Mouse (Mus musculus) heart, embryonic 16.5 days (tissue): ENCODE results near the gene Palld. TPM values are rescaled to one million over a fixed set of nuclear protein-coding genes. Genes with fewer than 3 reads are reported as not detected.

Source experiments
- ATAC-seq: fragments of 200-750 bp; cut with Nextera tagmentation; replicated peaks from 2 replicates; pipeline ENCODE4 v1.8.0; 2017; ENCODE audit warnings: moderate number of reproducible peaks; ENCODE audit not compliant: insufficient read depth, low FRiP score; ENCODE audit errors: extremely low read depth
- H3K27ac ChIP-seq: fragments of 300-500 bp; sonication (generic); 2 replicates; pipeline ENCODE4 v1.5.1; 2014; ENCODE audit warnings: mild to moderate bottlenecking, low read length, control low read depth, moderate library complexity
- H3K27me3 ChIP-seq: fragments of 300-500 bp; sonication (generic); 2 replicates; pipeline ENCODE4 v1.6.1; 2014; ENCODE audit warnings: low read length, mixed read lengths; ENCODE audit not compliant: control insufficient read depth, insufficient read depth
- H3K36me3 ChIP-seq: fragments of 300-500 bp; sonication (generic); 2 replicates; pipeline ENCODE4 v1.6.1; 2014; ENCODE audit not compliant: control insufficient read depth, insufficient read depth
- H3K4me1 ChIP-seq: fragments of 300-500 bp; sonication (generic); 2 replicates; pipeline ENCODE4 v1.6.1; 2014; ENCODE audit warnings: low read length, mixed read lengths; ENCODE audit not compliant: control insufficient read depth, insufficient read depth
- H3K4me2 ChIP-seq: fragments of 300-500 bp; sonication (generic); 2 replicates; pipeline ENCODE4 v1.6.1; 2014; ENCODE audit warnings: low read depth, mild to moderate bottlenecking, control low read depth, low read length
- H3K4me3 ChIP-seq: fragments of 300-500 bp; sonication (generic); 2 replicates; pipeline ENCODE4 v1.5.1; 2014; ENCODE audit warnings: mild to moderate bottlenecking, control low read depth, low read length
- H3K9ac ChIP-seq: fragments of 300-500 bp; sonication (generic); 2 replicates; pipeline ENCODE4 v1.6.1; 2014; ENCODE audit warnings: low read length, control low read depth
- H3K9me3 ChIP-seq: fragments of 300-500 bp; sonication (generic); replicated peaks from 2 replicates; pipeline ENCODE4 v1.6.1; 2016; ENCODE audit warnings: low read length; ENCODE audit not compliant: control insufficient read depth
- WGBS: fragments of 180-500 bp; shearing (Covaris S2); extraction: QIAGEN DNeasy Blood & Tissue Kit; methylation state at CpG from one replicate; pipeline ENCODE4 v1.1.7; 2014; 5-methylcytosine and 5-hydroxymethylcytosine counted together
- polyA plus RNA-seq: library from polyadenylated mRNA; unstranded; fragments of >200 nt; fragmentation: Nextera tagmentation; extraction: Ambion mirVana; gene quantifications from 2 replicates; pipeline ENCODE4 v1.2.1, GENCODE M21; 2015

Gene Palld
- polyA plus RNA-seq, 1 experiment from 2014 or later, result 190 TPM

- H3K27ac ChIP-seq, result peak overlapping the region; percentile 20; the same call in 1 of the 2 replicates
- ATAC-seq, result no peak
- no peak overlapping the region for H3K9ac ChIP-seq
- H3K9me3 ChIP-seq, result no peaks in the 10 kb centered on the region
- H3K4me3 ChIP-seq, result no peak overlapping the region
- H3K4me1 ChIP-seq, result peaks cover 55% of the 10 kb centered on the region
- no peaks in the 10 kb centered on the region; the same call in 1 of the 2 replicates for H3K36me3 ChIP-seq
- 40% methylated on average over 8 of the region's 8 CpGs for WGBS
- H3K4me2 ChIP-seq, result no peak overlapping the region
- no peaks in the 10 kb centered on the region for H3K27me3 ChIP-seq
Measured at GRCm38 (mm10) chr8:61573179-61573937, 329.1 kb downstream of the Palld start.

GRCm38 (mm10) chr8:61572697-61573096 lies 329.8 kb downstream of the Palld start:
- WGBS, result 76% methylated on average over 6 of the region's 6 CpGs
- Histone ChIP-seq H3K36me3 (no peaks in the 10 kb centered on the region), H3K27ac (peak overlapping the region; percentile 3; the same call in 1 of the 2 replicates), H3K27me3 (no peaks in the 10 kb centered on the region), H3K9me3 (no peaks in the 10 kb centered on the region), H3K4me3 (no peak overlapping the region), H3K4me2 (no peak overlapping the region), H3K9ac (no peak overlapping the region), H3K4me1 (peaks cover 57% of the 10 kb centered on the region)
- ATAC-seq, result no peak

GRCm38 (mm10) chr8:61570637-61571036 lies 331.9 kb downstream of the Palld start:
- Histone ChIP-seq H3K4me3 (no peak overlapping the region), H3K27me3 (no peaks in the 10 kb centered on the region), H3K9me3 (no peaks in the 10 kb centered on the region), H3K27ac (no peak overlapping the region), H3K4me2 (no peak overlapping the region), H3K36me3 (no peaks in the 10 kb centered on the region), H3K9ac (no peak overlapping the region), H3K4me1 (peaks cover 50% of the 10 kb centered on the region)
- 85% methylated on average over 2 of the region's 2 CpGs for WGBS
- no peak for ATAC-seq

- H3K27me3 ChIP-seq, result no peaks in the 10 kb centered on the region
- no peak overlapping the region for H3K4me2 ChIP-seq
- WGBS, result 49% methylated on average over 4 of the region's 4 CpGs
- H3K4me3 ChIP-seq, result no peak overlapping the region
- no peak overlapping the region for H3K9ac ChIP-seq
- H3K9me3 ChIP-seq, result no peaks in the 10 kb centered on the region
- ATAC-seq, result no peak
- H3K36me3 ChIP-seq, result no peaks in the 10 kb centered on the region
- peak overlapping the region; percentile 42 for H3K27ac ChIP-seq
- H3K4me1 ChIP-seq, result peaks cover 41% of the 10 kb centered on the region
Measured at GRCm38 (mm10) chr8:61569721-61570120, 332.8 kb downstream of the Palld start.

- Histone ChIP-seq H3K9me3 (no peaks in the 10 kb centered on the region), H3K27me3 (no peaks in the 10 kb centered on the region), H3K36me3 (no peaks in the 10 kb centered on the region), H3K4me3 (no peak overlapping the region), H3K4me2 (no peak overlapping the region), H3K4me1 (peaks cover 38% of the 10 kb centered on the region), H3K27ac (no peak overlapping the region), H3K9ac (no peak overlapping the region)
- ATAC-seq, result no peak
Measured at GRCm38 (mm10) chr8:61569211-61569610, 333.3 kb downstream of the Palld start.

GRCm38 (mm10) chr8:61563378-61563777 lies 339.1 kb downstream of the Palld start:
- no peak for ATAC-seq
- no peak overlapping the region for H3K27ac ChIP-seq
- WGBS, result 58% methylated on average over 4 of the region's 4 CpGs
- H3K36me3 ChIP-seq, result no peaks in the 10 kb centered on the region
- H3K9me3 ChIP-seq, result no peaks in the 10 kb centered on the region
- peaks cover 23% of the 10 kb centered on the region for H3K4me1 ChIP-seq
- no peak overlapping the region for H3K9ac ChIP-seq
- H3K4me2 ChIP-seq, result no peak overlapping the region
- no peak overlapping the region for H3K4me3 ChIP-seq
- H3K27me3 ChIP-seq, result no peaks in the 10 kb centered on the region

- Histone ChIP-seq H3K4me3 (no peak overlapping the region), H3K9ac (no peak overlapping the region), H3K4me1 (peaks cover 28% of the 10 kb centered on the region), H3K27ac (no peak overlapping the region), H3K9me3 (no peaks in the 10 kb centered on the region), H3K36me3 (no peaks in the 10 kb centered on the region), H3K4me2 (no peak overlapping the region), H3K27me3 (no peaks in the 10 kb centered on the region)
- ATAC-seq, result no peak
- WGBS, result 86% methylated on average over 4 of the region's 4 CpGs
Measured at GRCm38 (mm10) chr8:61562626-61563025, 339.9 kb downstream of the Palld start.

GRCm38 (mm10) chr8:61561220-61561619 lies 341.3 kb downstream of the Palld start:
- no peak overlapping the region for H3K4me2 ChIP-seq
- H3K27ac ChIP-seq, result no peak overlapping the region
- no peaks in the 10 kb centered on the region for H3K9me3 ChIP-seq
- H3K4me1 ChIP-seq, result peaks cover 30% of the 10 kb centered on the region
- H3K9ac ChIP-seq, result no peak overlapping the region
- no peaks in the 10 kb centered on the region for H3K36me3 ChIP-seq
- WGBS, result 92% methylated on average over 5 of the region's 5 CpGs
- H3K27me3 ChIP-seq, result no peaks in the 10 kb centered on the region
- no peak for ATAC-seq
- H3K4me3 ChIP-seq, result no peak overlapping the region

GRCm38 (mm10) chr8:61559979-61560378 lies 342.5 kb downstream of the Palld start:
- no peaks in the 10 kb centered on the region for H3K9me3 ChIP-seq
- H3K4me1 ChIP-seq, result peaks cover 36% of the 10 kb centered on the region
- peak overlapping the region; percentile 40 for H3K27ac ChIP-seq
- ATAC-seq, result no peak
- H3K9ac ChIP-seq, result no peak overlapping the region
- H3K36me3 ChIP-seq, result no peaks in the 10 kb centered on the region
- no peak overlapping the region for H3K4me2 ChIP-seq
- H3K27me3 ChIP-seq, result no peaks in the 10 kb centered on the region
- 85% methylated on average over 4 of the region's 4 CpGs for WGBS
- no peak overlapping the region for H3K4me3 ChIP-seq
